Comparison of ENCODE assay signal across 8 mouse cellular contexts in the genomic region with DNA sequence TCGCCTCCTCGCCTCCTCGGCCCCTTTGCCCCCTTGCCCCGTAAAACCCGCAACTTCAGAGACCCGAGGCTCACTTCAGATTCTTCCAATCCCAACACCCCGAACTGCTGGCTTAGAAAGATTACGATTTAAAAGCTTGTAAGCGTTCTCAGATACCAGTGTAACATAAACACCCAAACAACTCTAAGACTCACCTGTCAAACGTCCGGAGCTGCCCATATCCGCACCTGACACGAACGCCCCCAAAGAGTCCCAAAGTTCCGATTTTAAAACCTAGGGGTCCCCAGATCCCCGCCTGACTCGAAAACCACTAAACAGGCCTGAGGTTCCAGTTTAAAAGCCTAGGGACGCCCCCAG. TPM values are rescaled to one million over a fixed set of nuclear protein-coding genes. Genes with fewer than 3 reads are reported as not detected.
A peak's percentile ranks its signal among the peaks of the same experiment; 100 is the strongest.
DNase-seq lines count a peak whose midpoint lies in the region; ATAC-seq and TF ChIP-seq lines count a peak whose summit lies in the region.

No protein-coding gene starts in this region.

- intact Hi-C loops in heart, postnatal 10 days (cut with DNase I): loop anchor here (2.0 kb wide), 3 partner anchors 47 to 99 kb away; no protein-coding TSS in a partner anchor

- no peaks in the 10 kb centered on the region for H3K27me3 ChIP-seq in heart, embryonic 15.5 days
- no peaks in the 10 kb centered on the region for H3K27me3 ChIP-seq in ES-Bruce4 (ENCODE audit: control insufficient read depth, insufficient read depth, low read length, poor library complexity, severe bottlenecking)
- no peaks in the 10 kb centered on the region for H3K27me3 ChIP-seq in forebrain, embryonic 15.5 days
- H3K27me3 ChIP-seq in liver, embryonic 15.5 days: no peaks in the 10 kb centered on the region

- TF ChIP-seq CTCF in ES-Bruce4 (IDR thresholded peaks at IDR 0.05; ENCODE audit: low read depth, low read length): no peak

- H3K4me2 ChIP-seq in heart, embryonic 15.5 days: peak overlapping the region; percentile 73
- H3K4me2 ChIP-seq in forebrain, embryonic 15.5 days (replicated peaks): peak overlapping the region; percentile 72
- peak overlapping the region; percentile 82 for H3K4me2 ChIP-seq in liver, embryonic 15.5 days

- no peak for DNase-seq in heart, postnatal 10 days
- no peak for DNase-seq in urinary bladder, postnatal 10 days (ENCODE audit: low spot score)
- no peak for DNase-seq in frontal cortex, adult 2 months (ENCODE audit: extremely low spot score in 1 of 2, low spot score in 1 of 2)
- DNase-seq in right cerebral cortex, adult 18-20 months: no peak

- peaks cover 33% of the 10 kb centered on the region for H3K4me1 ChIP-seq in heart, embryonic 15.5 days (replicated peaks)
- H3K4me1 ChIP-seq in ES-Bruce4 (ENCODE audit: control insufficient read depth, insufficient read depth, low read length): no peaks in the 10 kb centered on the region
- H3K4me1 ChIP-seq in forebrain, embryonic 15.5 days: peaks cover 34% of the 10 kb centered on the region
- H3K4me1 ChIP-seq in liver, embryonic 15.5 days (replicated peaks): peaks cover 52% of the 10 kb centered on the region

- no peaks in the 10 kb centered on the region for H3K9me3 ChIP-seq in heart, embryonic 15.5 days (replicated peaks)
- H3K9me3 ChIP-seq in ES-Bruce4 (replicated peaks; ENCODE audit: control insufficient read depth, insufficient read depth, low read length, poor library complexity, severe bottlenecking): no peaks in the 10 kb centered on the region
- no peaks in the 10 kb centered on the region for H3K9me3 ChIP-seq in forebrain, embryonic 15.5 days
- no peaks in the 10 kb centered on the region for H3K9me3 ChIP-seq in liver, embryonic 15.5 days (replicated peaks)

- H3K36me3 ChIP-seq in heart, embryonic 15.5 days: no peaks in the 10 kb centered on the region
- no peaks in the 10 kb centered on the region for H3K36me3 ChIP-seq in ES-Bruce4 (ENCODE audit: control insufficient read depth, insufficient read depth, low read length, poor library complexity, severe bottlenecking)
- H3K36me3 ChIP-seq in forebrain, embryonic 15.5 days: no peaks in the 10 kb centered on the region
- H3K36me3 ChIP-seq in liver, embryonic 15.5 days (replicated peaks): no peaks in the 10 kb centered on the region

- WGBS in heart, embryonic 15.5 days: under 1% methylated on average over 18 of the region's 18 CpGs
- WGBS in forebrain, embryonic 15.5 days: under 1% methylated on average over 18 of the region's 18 CpGs
- WGBS in liver, embryonic 15.5 days (ENCODE audit: insufficient replicate concordance): under 1% methylated on average over 18 of the region's 18 CpGs

- H3K4me3 ChIP-seq in heart, embryonic 15.5 days: peak overlapping the region; percentile 73
- peak overlapping the region; percentile 49 for H3K4me3 ChIP-seq in ES-Bruce4 (ENCODE audit: low read depth, low read length)
- peak overlapping the region; percentile 88 for H3K4me3 ChIP-seq in forebrain, embryonic 15.5 days
- peak overlapping the region; percentile 80 for H3K4me3 ChIP-seq in liver, embryonic 15.5 days (replicated peaks)

- ATAC-seq in heart, embryonic 15.5 days (replicated peaks; ENCODE audit: insufficient number of reproducible peaks, insufficient read depth, low FRiP score, low read depth): peak; percentile 5; the same call in 1 of the 2 replicates
- no peak; the same call in 1 of the 2 replicates for ATAC-seq in forebrain, embryonic 15.5 days (replicated peaks)
- no peak for ATAC-seq in liver, embryonic 15.5 days (ENCODE audit: insufficient read depth)

- no peak for TF ChIP-seq POLR2A in ES-Bruce4 (IDR thresholded peaks at IDR 0.05; ENCODE audit: insufficient read depth, low read length)

- TF ChIP-seq EP300 in ES-Bruce4 (IDR thresholded peaks at IDR 0.05; ENCODE audit: insufficient read depth, low read depth, low read length): no peak

- H3K27ac ChIP-seq in heart, embryonic 15.5 days: peak overlapping the region; percentile 11
- no peak overlapping the region for H3K27ac ChIP-seq in ES-Bruce4 (ENCODE audit: insufficient read depth, low read length)
- H3K27ac ChIP-seq in forebrain, embryonic 15.5 days (replicated peaks): peak overlapping the region; percentile 74; the same call in 1 of the 2 replicates
- H3K27ac ChIP-seq in liver, embryonic 15.5 days (replicated peaks): 0 out of 2 replicates have a peak overlapping the region, but pooled peaks have one; percentile 7

- peak overlapping the region; percentile 35; the same call in 1 of the 2 replicates for H3K9ac ChIP-seq in heart, embryonic 15.5 days
- peak overlapping the region; percentile 50; the same call in 1 of the 2 replicates for H3K9ac ChIP-seq in ES-Bruce4 (ENCODE audit: low read depth, poor library complexity, severe bottlenecking)
- peak overlapping the region; percentile 88 for H3K9ac ChIP-seq in forebrain, embryonic 15.5 days (replicated peaks)
- H3K9ac ChIP-seq in liver, embryonic 15.5 days: peak overlapping the region; percentile 21; the same call in 1 of the 2 replicates

RNA-seq across cellular contexts. Expression of a gene that starts 0.3 kb away (rescaled TPM):
- polyA plus RNA-seq in heart, embryonic 15.5 days (2015; fragmentation: Nextera tagmentation; extraction: Ambion mirVana): 50.5 and 58.4 TPM in 2 replicates
- total RNA-seq in heart, postnatal 10 days (2021): 100 to 1,000 TPM; 129 to 144 TPM
- 30.9 and 31.7 TPM in 2 replicates for polyA plus RNA-seq in ES-Bruce4 (2011; ENCODE audit: insufficient read depth, insufficient read length, low read depth, missing spikeins)
- polyA plus RNA-seq in forebrain, embryonic 15.5 days (2015; fragmentation: Nextera tagmentation; extraction: Ambion mirVana): 63.2 and 66.5 TPM in 2 replicates
- polyA plus RNA-seq in liver, embryonic 15.5 days (2015; fragmentation: Nextera tagmentation; extraction: Ambion mirVana): 20.5 and 25.7 TPM in 2 replicates
- 16.2 and 17.3 TPM in 2 replicates for polyA plus RNA-seq in frontal cortex, adult 2 months (2012; rRNA removed)

Comparison
In these comparisons a context has a peak if more than half of its experiments do, and no peak if none do; other contexts are left out.
1. H3K9ac ChIP-seq: peak in every context shown above with its lines; median percentile 88 in forebrain, embryonic 15.5 days; 50 in ES-Bruce4; 35 in heart, embryonic 15.5 days; 21 in liver, embryonic 15.5 days.